Mouse (Mus musculus) testis, adult 2 months (tissue): ENCODE results near the gene Fbn1.

Experiments
- CTCF ChIP-seq: fragments of 200-500 bp; IDR thresholded peaks from 2 replicates; pipeline ENCODE4 v1.5.1; 2012; ENCODE audit warnings: low read depth, mild to moderate bottlenecking, inconsistent platforms, low read length, moderate library complexity; ENCODE audit not compliant: control insufficient read depth, insufficient read depth, insufficient replicate concordance
- POLR2A ChIP-seq: fragments of 200-500 bp; IDR thresholded peaks from 2 replicates; pipeline ENCODE4 v1.6.1; 2012; ENCODE audit warnings: low read depth, mild to moderate bottlenecking, inconsistent platforms, low read length, moderate library complexity; ENCODE audit not compliant: control insufficient read depth

- TF ChIP-seq POLR2A (no peak), CTCF (no peak)
Observed at GRCm38 (mm10) chr2:125447274-125447898, 60.4 kb downstream of the Fbn1 start.
